Mouse (Mus musculus) embryonic facial prominence, embryonic 11.5 days (tissue): ENCODE results near the gene Hbq1a. TPM values are rescaled to one million over a fixed set of nuclear protein-coding genes. Genes with fewer than 3 reads are reported as not detected.

ENCODE experiments used
- ATAC-seq: fragments of 200-750 bp; cut with Nextera tagmentation; replicated peaks from 2 replicates; pipeline ENCODE4 v1.8.0; 2017; ENCODE audit warnings: low read depth; ENCODE audit not compliant: insufficient number of reproducible peaks, low FRiP score, low TSS enrichment
- DNase-seq: peaks from one replicate; pipeline ENCODE4 v3.0.0-alpha.2; 2015; ENCODE audit warnings: low spot score
- H3K27ac ChIP-seq: fragments of 300-500 bp; sonication (generic); replicated peaks from 2 replicates; pipeline ENCODE4 v1.5.1; 2014; ENCODE audit warnings: mild to moderate bottlenecking, low read depth, low read length, control low read depth
- H3K27me3 ChIP-seq: fragments of 300-500 bp; sonication (generic); 2 replicates; pipeline ENCODE4 v1.6.1; 2014; ENCODE audit warnings: mild to moderate bottlenecking, low read length, moderate library complexity, mixed read lengths; ENCODE audit not compliant: control insufficient read depth, insufficient read depth
- H3K36me3 ChIP-seq: fragments of 300-500 bp; sonication (generic); replicated peaks from 2 replicates; pipeline ENCODE4 v1.6.1; 2014; ENCODE audit warnings: low read depth, mild to moderate bottlenecking, low read length, moderate library complexity, mixed read lengths; ENCODE audit not compliant: control insufficient read depth, insufficient read depth
- H3K4me1 ChIP-seq: fragments of 300-500 bp; sonication (generic); 2 replicates; pipeline ENCODE4 v1.6.1; 2014; ENCODE audit warnings: low read length, mixed read lengths; ENCODE audit not compliant: control insufficient read depth, insufficient read depth
- H3K4me2 ChIP-seq: fragments of 300-500 bp; sonication (generic); 2 replicates; pipeline ENCODE4 v1.6.1; 2014; ENCODE audit warnings: low read depth, mild to moderate bottlenecking, control low read depth, low read length, moderate library complexity
- H3K4me3 ChIP-seq: fragments of 300-500 bp; sonication (generic); 2 replicates; pipeline ENCODE4 v1.5.1; 2014; ENCODE audit warnings: low read depth, low read length, control low read depth
- H3K9ac ChIP-seq: fragments of 300-500 bp; sonication (generic); replicated peaks from 2 replicates; pipeline ENCODE4 v1.6.1; 2014; ENCODE audit warnings: mild to moderate bottlenecking, control low read depth, low read length
- H3K9me3 ChIP-seq: fragments of 300-500 bp; sonication (generic); replicated peaks from 2 replicates; pipeline ENCODE4 v1.6.1; 2016; ENCODE audit warnings: mild to moderate bottlenecking, low read length, inconsistent platforms, mixed read lengths; ENCODE audit not compliant: control insufficient read depth
- WGBS: fragments of 180-500 bp; shearing (Covaris S2); extraction: QIAGEN DNeasy Blood & Tissue Kit; methylation state at CpG from one replicate; pipeline ENCODE4 v1.1.7; 2014; 5-methylcytosine and 5-hydroxymethylcytosine counted together
- polyA plus RNA-seq: library from polyadenylated mRNA; unstranded; fragments of >200 nt; fragmentation: Nextera tagmentation; extraction: Ambion mirVana; gene quantifications from 2 replicates; pipeline ENCODE4 v1.2.1, GENCODE M21; 2014

Hbq1a gene
- polyA plus RNA-seq, 1 experiment from 2014 or later, result 0.50 TPM

DNA sequence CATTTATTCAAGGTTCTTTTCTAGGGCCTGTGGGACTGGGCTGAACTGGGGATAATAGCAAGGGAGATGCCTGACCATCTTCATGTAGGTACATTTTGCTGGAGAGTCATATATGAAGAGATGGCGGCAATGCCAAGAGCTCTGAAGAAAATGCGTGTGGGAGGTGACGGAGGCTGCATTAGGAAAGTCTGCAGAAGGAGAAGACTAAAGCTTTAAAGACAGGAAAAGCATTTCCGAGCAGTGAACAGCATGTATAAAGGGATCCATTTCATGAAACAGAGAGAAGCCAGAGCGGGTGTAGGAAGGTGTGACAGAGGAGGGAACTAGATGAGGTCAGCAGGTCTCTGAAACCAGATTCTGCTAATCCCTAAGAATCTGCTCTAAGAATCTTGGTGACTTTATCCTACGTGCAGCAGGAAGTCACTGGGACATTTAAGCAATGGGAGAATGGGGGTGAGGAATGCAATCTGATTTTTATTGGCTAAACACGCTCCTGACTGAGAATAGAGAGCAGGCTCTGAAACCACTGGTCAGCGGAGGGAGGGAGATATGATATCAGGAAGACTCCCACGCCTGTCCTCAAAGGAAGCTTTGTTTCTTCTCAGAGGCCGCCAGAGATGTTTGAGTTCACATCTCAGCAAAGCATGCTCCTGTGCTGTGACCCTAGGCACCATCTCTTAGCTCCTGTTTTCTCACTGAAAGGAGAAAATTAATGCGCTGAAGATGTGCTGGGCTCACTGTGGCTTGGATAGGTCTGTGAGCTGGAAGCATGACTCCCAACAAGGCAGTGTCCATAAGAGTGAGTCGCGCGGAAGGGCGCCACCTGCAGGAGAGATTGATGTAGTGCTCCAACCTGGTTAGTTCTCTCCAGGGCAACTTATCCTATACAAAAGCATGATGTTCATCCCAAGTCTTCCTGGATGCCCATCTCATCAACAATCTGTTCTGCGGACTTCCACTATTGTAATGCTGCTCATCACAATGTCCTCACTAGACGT is 40.9 kb downstream of the Hbq1a start:
- ATAC-seq, result peak; percentile 49; the same call in 1 of the 2 replicates
- Histone ChIP-seq H3K4me2 (no peak overlapping the region; the same call in 1 of the 2 replicates), H3K4me3 (no peak overlapping the region), H3K27ac (no peak overlapping the region), H3K9me3 (no peaks in the 10 kb centered on the region), H3K9ac (no peak overlapping the region), H3K4me1 (no peaks in the 10 kb centered on the region), H3K27me3 (no peaks in the 10 kb centered on the region), H3K36me3 (no peaks in the 10 kb centered on the region)
- 38% methylated on average over 17 of the region's 17 CpGs for WGBS
- DNase-seq, result peak; percentile 76

DNA sequence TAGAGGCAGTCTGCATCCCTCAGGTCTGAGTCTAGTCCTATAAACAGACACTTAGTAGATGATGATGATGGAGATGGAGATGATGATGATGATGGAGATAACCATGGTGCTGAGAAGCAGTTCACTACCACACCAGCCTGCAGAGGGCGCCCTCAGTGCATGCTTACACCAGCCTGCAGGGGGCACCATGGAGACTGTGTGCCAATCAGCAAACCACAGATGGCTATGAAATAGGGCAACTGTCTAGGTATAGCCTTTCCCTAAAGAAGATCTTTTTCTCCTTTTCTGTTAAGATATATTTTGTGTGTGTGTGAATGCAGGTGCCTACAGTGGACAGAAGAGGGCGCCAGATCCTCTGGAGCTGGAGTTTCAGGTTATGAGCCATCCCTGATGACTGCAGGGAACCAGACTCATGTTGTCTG is 42.9 kb downstream of the Hbq1a start:
- ATAC-seq (no peak), DNase-seq (peak; percentile 52)
- H3K36me3 ChIP-seq, result no peaks in the 10 kb centered on the region
- H3K4me2 ChIP-seq, result no peak overlapping the region
- H3K9me3 ChIP-seq, result no peaks in the 10 kb centered on the region
- 7% methylated on average over 2 of the region's 2 CpGs for WGBS
- H3K27ac ChIP-seq, result no peak overlapping the region
- no peak overlapping the region for H3K4me3 ChIP-seq
- H3K27me3 ChIP-seq, result no peaks in the 10 kb centered on the region
- H3K4me1 ChIP-seq, result peaks cover 2% of the 10 kb centered on the region; the same call in 1 of the 2 replicates
- no peak overlapping the region for H3K9ac ChIP-seq

DNA sequence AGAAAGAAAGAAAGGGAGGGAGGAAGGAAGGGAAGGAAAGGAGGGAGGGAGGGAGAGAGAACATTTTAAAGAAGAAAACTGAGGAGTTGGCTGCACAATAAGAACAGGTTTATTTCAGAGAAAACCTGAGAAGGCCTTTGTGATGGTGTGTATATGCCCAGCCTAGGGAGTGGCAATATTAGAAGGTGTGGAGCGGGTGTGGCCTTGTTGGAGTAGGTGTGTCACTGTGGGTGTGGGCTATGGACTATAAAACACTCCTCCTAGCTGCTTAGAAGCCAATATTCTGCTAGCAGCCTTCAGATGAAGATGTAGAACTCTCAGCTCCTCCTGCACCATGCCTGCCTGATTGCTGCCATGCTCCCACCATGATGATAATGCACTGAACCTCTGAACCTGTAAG is 43.5 kb downstream of the Hbq1a start:
- Histone ChIP-seq H3K9ac (no peak overlapping the region), H3K36me3 (no peaks in the 10 kb centered on the region), H3K27me3 (no peaks in the 10 kb centered on the region), H3K4me3 (no peak overlapping the region), H3K27ac (no peak overlapping the region), H3K9me3 (no peaks in the 10 kb centered on the region), H3K4me1 (peaks cover 2% of the 10 kb centered on the region; the same call in 1 of the 2 replicates), H3K4me2 (no peak overlapping the region)
- WGBS, result 96% methylated on average over 1 of the region's 1 CpGs
- DNase-seq (no peak), ATAC-seq (no peak)

DNA sequence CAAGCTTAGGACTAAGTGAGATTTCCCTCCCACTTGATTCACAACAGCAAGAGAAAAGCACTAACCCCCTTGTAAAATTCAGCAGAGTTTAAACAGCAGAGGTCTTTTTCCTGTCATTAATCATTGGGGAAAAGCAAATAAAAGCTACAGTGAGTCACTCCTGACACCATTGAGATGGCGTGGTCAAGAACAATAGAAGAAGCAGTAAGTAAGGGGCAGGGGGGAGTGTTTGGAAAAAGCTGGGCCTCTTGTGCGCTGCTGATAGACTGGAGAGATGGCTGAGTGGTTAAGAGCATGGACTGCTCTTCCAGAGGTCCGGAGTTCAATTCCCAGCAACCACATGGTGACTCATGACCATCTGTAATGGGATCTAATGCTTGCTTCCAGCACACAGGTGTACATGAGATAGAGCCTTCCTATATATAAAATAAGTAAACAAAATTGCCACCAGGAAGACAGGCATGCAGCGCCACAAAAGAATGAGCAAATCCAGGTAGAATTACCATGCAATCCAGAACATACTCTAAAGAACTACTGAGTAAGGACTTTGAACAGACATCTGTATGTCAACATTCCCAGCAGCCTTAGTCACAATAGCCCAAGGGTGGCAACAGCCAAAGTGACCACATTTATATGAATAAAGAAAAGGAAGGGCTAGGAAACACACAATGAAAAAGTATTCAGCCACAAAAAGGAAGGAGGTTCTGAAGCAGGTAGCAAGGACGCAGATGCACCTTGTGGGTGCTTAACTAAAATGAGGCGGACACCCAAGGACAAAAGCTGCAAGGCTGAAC is 45.8 kb downstream of the Hbq1a start:
- DNase-seq, result no peak
- WGBS, result 82% methylated on average over 6 of the region's 6 CpGs

DNA sequence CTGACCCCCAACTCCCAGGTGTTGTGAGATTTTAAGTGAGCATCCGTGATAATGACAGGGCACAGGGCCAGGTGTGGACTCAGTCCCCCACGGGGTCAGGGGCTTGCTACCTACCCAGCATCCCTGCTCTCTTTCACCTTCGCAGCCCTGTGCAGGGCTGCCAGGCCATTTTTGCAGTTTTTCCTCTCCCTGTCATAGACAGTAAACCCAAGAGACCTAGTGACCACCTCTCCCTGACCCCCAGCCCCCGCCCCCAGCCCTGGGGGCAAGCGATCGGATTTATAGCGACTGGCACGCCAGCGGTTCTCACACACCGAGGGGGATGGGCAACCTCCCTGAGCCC is 47.4 kb downstream of the Hbq1a start:
- ATAC-seq (peak; percentile 7; the same call in 1 of the 2 replicates), DNase-seq (no peak)
- 5% methylated on average over 10 of the region's 10 CpGs for WGBS

More for the DNA sequence above, 45.8 kb downstream of the Hbq1a start:
- no peak overlapping the region for H3K4me2 ChIP-seq
- H3K4me3 ChIP-seq, result no peak overlapping the region
- no peaks in the 10 kb centered on the region for H3K27me3 ChIP-seq
- H3K4me1 ChIP-seq, result peaks cover 5% of the 10 kb centered on the region
- ATAC-seq, result no peak
- H3K9ac ChIP-seq, result no peak overlapping the region
- no peak overlapping the region for H3K27ac ChIP-seq
- H3K9me3 ChIP-seq, result no peaks in the 10 kb centered on the region
- no peaks in the 10 kb centered on the region for H3K36me3 ChIP-seq

DNA sequence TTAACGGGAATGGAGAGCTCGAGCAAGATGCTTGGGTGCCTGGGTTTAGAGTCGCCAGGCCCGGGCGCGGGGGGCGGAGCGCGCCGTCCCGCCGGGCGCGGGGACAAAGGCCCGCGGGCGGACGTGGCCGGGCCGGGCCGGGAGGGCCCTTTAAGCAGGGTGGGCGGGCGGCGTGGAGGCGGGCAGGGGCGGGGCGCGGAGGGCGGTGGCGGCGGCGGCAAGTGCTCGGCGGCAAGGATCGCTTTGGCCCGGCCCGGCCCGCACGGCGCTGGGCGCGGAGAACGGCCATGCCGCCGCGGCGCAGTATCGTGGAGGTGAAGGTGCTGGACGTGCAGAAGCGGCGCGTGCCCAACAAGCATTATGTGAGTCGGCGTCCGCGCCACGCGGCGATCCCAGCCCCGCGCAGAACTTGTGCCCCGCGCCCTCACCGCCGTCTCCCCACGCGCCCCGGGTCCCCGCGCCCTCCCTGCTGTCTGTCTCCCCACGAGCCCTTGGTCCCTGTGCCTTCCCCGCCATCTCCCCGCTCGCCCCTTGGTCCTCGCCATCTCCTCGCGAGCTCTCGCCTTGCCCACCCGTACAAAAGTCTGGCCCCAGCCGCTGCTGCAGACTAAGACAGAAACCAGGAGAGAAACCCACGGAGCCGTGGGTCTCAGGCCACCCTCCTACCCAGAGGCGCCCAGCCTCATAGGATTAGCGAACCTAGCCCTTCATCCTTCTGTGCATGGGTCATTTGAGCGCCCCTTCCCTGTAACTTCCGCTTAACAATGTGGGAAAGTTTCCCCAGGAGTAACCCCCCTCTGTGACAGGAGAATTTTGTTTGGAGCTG is 48.0 kb downstream of the Hbq1a start, which contains the start of gene Sh3pxd2b:
Sh3pxd2b (plus strand) TSS at position 214 of the 826 bp plus-strand sequence.
- Histone ChIP-seq H3K36me3 (peaks cover 3% of the 10 kb centered on the region), H3K27ac (peak within 1 kb of the TSS; percentile 67), H3K4me1 (peaks cover 5% of the 10 kb centered on the region), H3K4me2 (peak within 1 kb of the TSS; percentile 86), H3K9ac (peak within 1 kb of the TSS; percentile 98), H3K27me3 (no peaks in the 10 kb centered on the region), H3K9me3 (no peaks in the 10 kb centered on the region), H3K4me3 (peak within 1 kb of the TSS; percentile 79)
- WGBS, result under 1% methylated on average over 57 of the region's 86 CpGs
- DNase-seq (peak; percentile 74), ATAC-seq (peak; percentile 74)

More for the DNA sequence above, 47.4 kb downstream of the Hbq1a start:
- Histone ChIP-seq H3K27ac (peak overlapping the region; percentile 67), H3K4me1 (peaks cover 5% of the 10 kb centered on the region), H3K9ac (peak overlapping the region; percentile 98), H3K9me3 (no peaks in the 10 kb centered on the region), H3K27me3 (no peaks in the 10 kb centered on the region), H3K4me2 (peak overlapping the region; percentile 86), H3K36me3 (peaks cover 3% of the 10 kb centered on the region), H3K4me3 (peak overlapping the region; percentile 79)

DNA sequence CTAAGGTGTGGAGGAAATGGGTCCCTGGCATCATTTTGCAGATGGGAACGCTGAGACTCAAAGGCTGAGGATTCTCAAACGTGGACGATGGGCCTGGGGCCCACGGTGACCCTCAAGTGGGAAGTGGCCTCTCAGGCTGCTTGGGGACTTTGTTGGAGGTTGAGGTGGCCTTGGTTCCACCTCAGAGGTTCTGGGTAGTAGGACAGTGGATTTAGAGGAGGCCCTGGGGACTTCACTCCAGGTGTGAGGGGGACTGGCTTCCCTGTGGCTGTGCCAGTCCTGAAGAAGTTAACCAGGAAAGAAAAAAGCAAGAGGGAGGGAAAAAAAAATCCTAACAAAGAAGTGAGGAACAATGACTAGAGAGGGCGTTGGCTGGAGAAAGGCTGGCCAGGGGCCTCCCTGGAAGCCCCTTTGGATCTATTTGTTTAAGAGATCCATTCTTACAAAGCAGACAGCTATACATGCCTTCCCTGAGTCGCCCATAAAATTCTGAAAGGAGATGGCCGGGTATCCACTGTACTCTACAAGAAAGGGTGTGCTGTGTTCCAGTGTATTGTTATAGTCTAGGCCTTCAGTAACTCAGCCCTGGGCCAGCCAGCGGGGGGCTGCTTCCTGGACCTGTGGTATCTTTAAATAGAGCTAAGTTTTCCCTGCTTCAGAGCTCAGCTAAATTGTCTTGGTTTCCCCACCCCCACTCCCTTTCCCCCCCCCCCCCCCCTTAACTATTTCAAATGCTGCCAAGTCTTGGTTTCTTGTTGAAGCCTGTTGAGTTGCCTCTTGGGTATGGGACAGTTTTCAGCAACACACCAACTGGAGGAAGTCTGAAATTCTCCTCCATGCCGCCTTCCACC is 48.8 kb downstream of the Hbq1a start:
- WGBS, result 26% methylated on average over 9 of the region's 9 CpGs
- peak overlapping the region; percentile 79 for H3K4me3 ChIP-seq
- no peak for ATAC-seq

More for the DNA sequence above, 48.8 kb downstream of the Hbq1a start:
- H3K27me3 ChIP-seq, result no peaks in the 10 kb centered on the region
- H3K9me3 ChIP-seq, result no peaks in the 10 kb centered on the region
- H3K4me2 ChIP-seq, result peak overlapping the region; percentile 86
- peak overlapping the region; percentile 67 for H3K27ac ChIP-seq
- H3K4me1 ChIP-seq, result peaks cover 5% of the 10 kb centered on the region
- peaks cover 3% of the 10 kb centered on the region for H3K36me3 ChIP-seq
- peak overlapping the region; percentile 98 for H3K9ac ChIP-seq
- peak; percentile 39 for DNase-seq
